Mouse (Mus musculus) gastrocnemius, postnatal 25 days (tissue): ENCODE data around the gene Rhbdl1. TPM values are rescaled to one million over a fixed set of nuclear protein-coding genes. Genes with fewer than 3 reads are reported as not detected.

ENCODE experiments used
- DNase-seq: peaks from one replicate; pipeline ENCODE4 v3.0.0; 2022
- microRNA-seq, 2 experiments: library from miRNA; unstranded; fragments of <30 nt; microRNA quantifications; one replicate each; pipeline ENCODE4 v1.2.0; 2021; ENCODE audit warnings: borderline replicate concordance in 2 of 2
- total RNA-seq, 2 experiments: library from RNA; stranded (reverse); gene quantifications; 1 replicate in 1 of 2; 2 replicates in 1 of 2; pipeline ENCODE4 v1.2.3; 2021

The Rhbdl1 gene
- total RNA-seq, 2 experiments from 2014 or later: 18.3 to 20.8 TPM

DNA sequence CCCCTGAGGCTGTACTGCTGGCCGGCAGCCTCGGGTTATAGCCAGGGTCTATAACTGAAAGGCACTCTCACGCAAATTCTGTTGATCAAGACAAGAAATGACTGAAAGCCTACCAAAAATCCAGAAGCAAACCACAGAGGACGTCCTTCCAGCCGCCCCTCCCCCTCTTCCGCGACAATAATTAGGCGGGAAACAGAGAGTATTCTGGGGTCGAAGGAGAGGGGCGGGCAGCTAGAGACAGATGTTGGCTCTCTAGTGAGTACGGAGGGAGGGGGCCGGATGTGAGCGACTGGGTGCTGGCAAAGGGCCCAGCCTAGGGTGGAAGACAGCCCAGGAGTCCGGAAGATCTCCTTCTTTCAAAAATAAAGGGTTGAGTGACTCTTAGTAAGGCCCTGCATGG lies 44.5 kb downstream of the Rhbdl1 start, which contains the start of gene Fam173a:
Fam173a (minus strand) TSS at position 287 of the 400 bp plus-strand sequence.
- peak; percentile 76 for DNase-seq

DNA sequence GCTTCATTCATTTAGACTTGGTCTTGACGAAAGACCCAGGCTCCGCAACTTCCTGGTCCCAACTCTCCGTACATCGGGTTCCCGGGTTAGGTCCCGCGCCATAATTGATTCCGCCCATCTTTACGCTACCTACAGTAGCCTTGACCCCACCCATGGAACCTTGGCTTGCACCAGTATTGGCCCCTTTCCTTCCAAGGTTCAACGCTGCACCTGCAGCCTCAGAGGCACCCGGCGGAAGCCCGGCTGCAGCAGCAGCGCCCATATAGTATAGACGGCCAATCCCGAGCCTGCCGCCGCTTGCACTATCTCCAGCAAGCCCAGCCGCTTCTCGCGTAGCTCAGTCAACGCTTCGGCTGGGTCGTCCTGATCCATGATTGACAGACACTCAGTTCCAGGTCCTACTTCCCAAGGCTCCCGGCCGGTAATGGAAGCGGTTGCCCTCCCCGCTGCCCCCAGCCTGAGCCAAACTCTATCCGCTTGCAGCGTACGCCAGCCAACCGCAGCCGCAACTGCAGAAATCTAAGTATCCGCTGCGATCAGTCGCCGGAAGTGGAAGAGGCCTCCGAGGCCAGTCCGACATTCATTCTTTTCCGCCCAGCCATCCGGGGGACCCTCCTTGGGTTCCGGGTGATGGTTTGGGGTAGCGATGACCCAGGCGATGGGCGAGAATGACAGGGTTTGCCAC lies 45.1 kb downstream of the Rhbdl1 start:
- DNase-seq: peak; percentile 77

DNA sequence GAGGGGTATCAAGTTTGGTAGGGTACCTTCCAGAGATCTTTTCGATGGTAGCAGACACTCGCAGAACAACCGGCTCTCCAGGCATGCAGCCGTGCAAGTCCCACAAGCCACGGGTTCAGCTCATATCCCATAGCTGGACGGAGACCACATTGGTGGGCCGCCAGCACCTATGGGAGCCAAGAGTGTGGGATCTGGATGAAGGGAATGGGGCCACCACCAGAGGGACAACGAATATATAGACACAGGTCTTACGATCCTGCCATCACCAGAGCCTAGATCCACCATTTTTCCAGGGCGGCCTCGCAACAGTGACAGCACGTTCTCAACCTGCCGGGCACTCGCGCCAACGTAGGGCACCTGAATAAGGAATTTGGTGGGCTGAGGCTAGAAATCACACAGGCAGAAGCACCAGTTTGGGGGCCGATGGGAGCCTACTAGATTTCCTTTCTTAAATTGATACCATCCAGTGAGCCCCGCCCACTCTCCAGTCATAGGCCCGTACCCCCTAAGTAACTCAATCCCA lies 45.7 kb downstream of the Rhbdl1 start:
- no peak for DNase-seq

DNA sequence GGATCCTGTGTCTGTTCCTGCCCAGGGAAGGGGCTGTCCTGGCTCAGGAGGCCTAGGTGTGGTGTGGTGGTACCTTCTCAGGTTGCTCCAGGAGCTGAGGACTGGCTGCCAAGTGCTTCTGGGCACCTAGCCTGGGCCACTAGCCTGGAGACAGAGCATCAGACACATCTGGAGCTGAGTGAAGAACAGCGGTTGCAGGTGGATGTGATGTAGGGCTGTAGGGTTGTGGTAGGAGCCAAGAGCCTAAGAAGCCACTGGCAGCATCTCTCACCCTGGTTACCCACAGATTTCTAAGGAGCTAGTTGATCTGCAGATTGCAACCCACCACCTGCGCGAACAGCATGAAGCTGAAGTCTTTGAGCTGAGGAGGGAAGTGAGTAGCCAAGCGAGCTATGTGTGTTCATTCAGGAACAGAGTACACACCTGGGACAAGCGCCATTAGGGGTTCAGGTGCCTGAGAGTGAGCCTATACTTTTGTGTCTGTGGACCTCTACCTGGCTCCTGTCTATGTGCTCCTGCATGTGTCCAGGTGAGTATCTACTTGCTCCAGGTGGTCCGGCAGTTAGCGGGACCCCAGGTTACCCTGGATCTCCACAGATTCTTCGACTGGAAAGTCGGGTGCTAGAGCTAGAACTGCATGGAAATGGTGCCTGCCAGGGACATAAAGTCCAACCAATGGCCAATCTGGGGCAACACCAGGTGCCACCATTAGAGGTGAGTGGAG lies 50.2 kb downstream of the Rhbdl1 start:
- no peak for DNase-seq

DNA sequence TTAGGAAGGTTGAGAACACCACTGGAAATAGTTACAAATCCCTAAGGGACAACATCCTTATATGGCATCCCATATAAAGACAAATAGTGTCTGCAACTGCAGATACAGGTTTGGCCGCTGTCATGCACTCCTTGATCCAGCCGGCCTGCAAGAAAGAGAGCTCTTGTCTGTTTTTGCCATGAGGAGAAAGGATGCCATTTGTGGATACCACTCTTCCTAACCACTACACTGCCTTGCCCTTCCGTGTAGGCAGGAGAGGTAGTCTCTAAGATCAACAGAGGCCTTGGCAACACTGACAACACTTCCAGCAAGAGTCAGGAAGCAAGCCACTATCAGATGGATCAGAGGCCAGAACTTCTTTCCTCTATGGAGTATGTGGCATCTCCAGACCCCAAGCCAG lies 50.8 kb downstream of the Rhbdl1 start, which contains the start of gene Ccdc78:
Ccdc78 (plus strand) TSS at position 301 of the 400 bp plus-strand sequence.
- DNase-seq: no peak

- peak; percentile 90 for DNase-seq
Observed at GRCm38 (mm10) chr17:25785281-25785745, 51.8 kb downstream of the Rhbdl1 start, which contains the start of gene Haghl. TSS of gene Haghl (minus strand) at chr17:25785673.

Small RNA genes within 50 kb of the gene (microRNA-seq; reads per million reads assigned to microRNA genes)
- 0 reads per million in 2 experiments for gene Mir3082

Other genes with a start within 250 kb of the Rhbdl1 start
- gene Gng13, start 120.1 kb downstream of the Rhbdl1 start, total RNA-seq: not detected
- 1 to 10 TPM in 1 of 2 experiments, under 1 TPM in 1; 0.33 to 1.2 TPM for gene Chtf18, start 109.9 kb downstream of the Rhbdl1 start, total RNA-seq
- gene Rpusd1, start 109.6 kb downstream of the Rhbdl1 start, total RNA-seq: 1 to 10 TPM; 2.9 to 3.9 TPM
- not detected for gene Mslnl, start 101.3 kb downstream of the Rhbdl1 start, total RNA-seq
- gene Msln, start 82.9 kb downstream of the Rhbdl1 start, total RNA-seq: under 1 TPM; 0.43 to 0.62 TPM
- 10 to 100 TPM; 28.9 to 30.8 TPM for gene Narfl, start 63.5 kb downstream of the Rhbdl1 start, total RNA-seq
- gene Haghl, start 51.6 kb downstream of the Rhbdl1 start, total RNA-seq: 10 to 100 TPM in 1 of 2 experiments, 1 to 10 TPM in 1; 9.0 to 10.5 TPM
- not detected for gene Ccdc78, start 50.7 kb downstream of the Rhbdl1 start, total RNA-seq
- 10 to 100 TPM; 35.0 to 38.5 TPM for gene Fam173a, start 44.4 kb downstream of the Rhbdl1 start, total RNA-seq
- gene AC134908.4, start 41.6 kb downstream of the Rhbdl1 start, total RNA-seq: not detected
- gene Metrn, start 40.2 kb downstream of the Rhbdl1 start, total RNA-seq: 10 to 100 TPM; 48.4 to 72.2 TPM
- gene Fbxl16, start 28.2 kb downstream of the Rhbdl1 start, total RNA-seq: 1 to 10 TPM; 1.5 to 1.7 TPM
- 10 to 100 TPM in 1 of 2 experiments, 1 to 10 TPM in 1; 9.3 to 10.5 TPM for gene Wdr24, start 13.7 kb downstream of the Rhbdl1 start, total RNA-seq
- 10 to 100 TPM; 14.3 to 18.9 TPM for gene Jmjd8, start 8.4 kb downstream of the Rhbdl1 start, total RNA-seq
- 10 to 100 TPM; 76.9 to 84.4 TPM for gene Stub1, start 3.9 kb downstream of the Rhbdl1 start, total RNA-seq
- 10 to 100 TPM; 13.8 to 16.5 TPM for gene Gm20683, start 4.5 kb upstream of the Rhbdl1 start, total RNA-seq
- 10 to 100 TPM; 54.4 to 76.1 TPM for gene Rhot2, start 7.6 kb upstream of the Rhbdl1 start, total RNA-seq
- 1 to 10 TPM; 1.2 to 2.1 TPM for gene Wdr90, start 24.2 kb upstream of the Rhbdl1 start, total RNA-seq
- 100 to 1,000 TPM; 102 to 114 TPM for gene Mcrip2, start 31.5 kb upstream of the Rhbdl1 start, total RNA-seq
- 10 to 100 TPM; 31.9 to 37.0 TPM for gene Mettl26, start 37.8 kb upstream of the Rhbdl1 start, total RNA-seq
- under 1 TPM; 0.35 to 0.36 TPM for gene Wfikkn1, start 43.6 kb upstream of the Rhbdl1 start, total RNA-seq
- 10 to 100 TPM in 1 of 2 experiments, 1 to 10 TPM in 1; 8.7 to 11.0 TPM for gene Rab40c, start 82.4 kb upstream of the Rhbdl1 start, total RNA-seq
- gene Pigq, start 107.6 kb upstream of the Rhbdl1 start, total RNA-seq: 10 to 100 TPM; 30.0 to 31.9 TPM
- not detected for gene Nhlrc4, start 107.7 kb upstream of the Rhbdl1 start, total RNA-seq
- not detected for gene A930017K11Rik, start 115.3 kb upstream of the Rhbdl1 start, total RNA-seq
- gene Capn15, start 148.5 kb upstream of the Rhbdl1 start, total RNA-seq: 1 to 10 TPM; 5.6 to 6.8 TPM
- 10 to 100 TPM; 54.9 to 71.5 TPM for gene Rab11fip3, start 232.3 kb upstream of the Rhbdl1 start, total RNA-seq